Mouse (Mus musculus) retina, adult 2 months (tissue): ENCODE measurements at regions not wholly inside any gene's neighbourhood (a gene's known extent, or its start where the extent isn't known, plus 50 kb on each side); places are given as distances from the start of the nearest gene placed in this dataset.

Experiments used
- DNase-seq: peaks from one replicate; pipeline ENCODE4 v3.0.0-alpha.2; 2012; ENCODE audit warnings: low read depth, low spot score

- no peak for DNase-seq
Measured at GRCm38 (mm10) chr12:70672115-70672514, 153.2 kb upstream of the Frmd6 start.

DNA sequence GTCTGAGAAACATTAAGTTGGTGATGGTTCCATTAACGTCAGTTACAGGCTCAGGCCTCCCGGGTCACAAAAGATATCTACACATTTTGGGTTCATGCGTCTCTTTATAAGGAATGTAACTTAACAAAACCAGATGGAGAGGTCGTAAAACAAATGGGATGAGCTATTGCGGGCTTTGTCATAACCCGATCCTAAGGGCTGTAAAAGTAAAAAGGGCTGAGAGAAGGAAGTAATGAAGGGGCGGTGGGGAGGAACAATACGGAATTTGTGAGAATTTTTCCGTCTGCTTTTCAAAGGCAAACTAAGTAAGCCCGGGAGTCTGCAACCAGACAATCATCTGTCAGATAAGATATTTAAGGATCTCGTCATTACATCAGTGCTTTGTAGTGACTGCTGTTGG is 152.1 kb upstream of the Frmd6 start:
- DNase-seq = no peak

GRCm38 (mm10) chr12:70674144-70674543 is 151.2 kb upstream of the Frmd6 start:
- DNase-seq = no peak

GRCm38 (mm10) chr12:70675846-70676245 is 149.5 kb upstream of the Frmd6 start:
- DNase-seq = no peak

DNA sequence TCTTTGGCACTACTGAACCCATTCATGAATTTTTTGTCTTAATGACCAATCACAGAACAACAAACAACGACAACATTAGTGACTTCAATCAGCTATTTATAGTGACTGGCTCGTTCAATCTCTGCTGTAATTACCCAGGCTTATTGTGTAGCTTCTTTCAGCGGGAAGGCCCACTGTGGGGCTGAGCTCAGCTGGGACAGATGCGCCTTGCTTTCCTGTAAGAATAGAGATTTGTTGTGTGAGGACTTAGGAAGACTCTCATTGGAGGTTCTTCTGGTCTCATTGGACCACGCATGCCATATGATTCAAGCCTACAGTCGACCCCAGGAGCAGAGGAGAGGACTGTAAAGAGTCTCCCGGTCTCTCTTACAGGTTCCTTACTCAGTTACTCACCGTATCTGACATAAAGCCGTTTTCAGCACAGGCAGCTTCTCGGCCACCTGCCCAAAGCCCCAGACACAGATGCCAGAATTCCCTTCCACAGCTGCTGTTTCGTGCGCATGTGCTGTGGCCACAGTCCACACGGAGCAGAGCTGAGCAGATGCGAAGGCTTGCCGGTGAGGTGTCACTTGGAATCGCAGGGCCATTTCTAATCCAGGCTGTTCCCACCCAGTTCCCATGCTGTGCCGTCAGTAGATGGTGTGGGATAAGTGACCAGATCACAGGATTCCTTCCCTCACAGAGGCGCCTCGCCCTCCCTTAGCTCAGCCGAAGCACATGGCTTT is 145.5 kb upstream of the Frmd6 start:
- peak; percentile 23 for DNase-seq

DNA sequence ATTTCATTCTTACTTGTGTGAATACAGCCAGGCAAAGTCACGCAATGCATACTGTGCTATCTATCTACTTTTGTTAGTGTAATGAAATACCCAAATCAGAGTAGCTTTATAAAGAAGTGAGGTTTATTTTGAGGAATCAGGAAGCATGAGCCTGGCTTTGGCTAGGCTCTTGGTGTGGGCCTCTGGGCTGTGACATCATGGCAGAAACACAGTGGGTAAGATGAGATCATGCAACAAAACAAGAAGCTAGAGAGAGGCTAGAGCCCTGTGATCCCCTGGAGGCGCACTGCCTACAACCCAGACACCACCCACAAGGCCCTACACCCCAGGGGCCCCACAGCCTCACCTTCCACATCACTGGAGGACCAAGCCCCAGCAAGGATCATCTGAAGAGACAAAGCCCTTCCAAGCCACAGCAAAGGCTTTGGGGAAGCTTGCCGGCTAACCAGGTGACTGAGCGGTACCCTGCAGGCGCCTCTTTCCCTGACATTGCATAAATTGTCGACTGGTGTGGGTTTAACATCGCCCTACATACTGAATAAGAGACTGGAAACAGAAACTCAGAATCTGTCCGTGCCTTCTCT is 143.8 kb upstream of the Frmd6 start:
- no peak for DNase-seq

DNA sequence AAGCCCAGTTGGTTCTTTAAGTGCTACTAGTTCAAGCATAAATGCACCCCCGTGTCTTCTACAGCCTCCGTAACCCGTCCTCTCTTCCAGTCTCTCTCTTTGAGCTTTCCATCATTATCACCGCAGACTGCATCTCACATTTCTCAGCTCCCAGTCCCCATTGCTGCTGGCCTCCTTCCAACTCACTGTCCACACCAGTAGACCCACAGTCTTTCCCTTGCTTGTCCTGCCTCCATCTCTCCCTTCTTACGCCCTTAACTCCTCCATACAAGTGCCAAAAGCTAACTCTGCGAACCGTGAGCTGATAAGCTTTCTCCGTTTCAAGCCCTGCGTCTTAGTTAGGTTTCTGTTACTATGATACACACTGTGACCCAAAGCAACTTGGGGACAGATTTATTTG is 141.0 kb upstream of the Frmd6 start:
- DNase-seq = no peak

GRCm38 (mm10) chr12:70685432-70685831 is 139.9 kb upstream of the Frmd6 start:
- DNase-seq = no peak

GRCm38 (mm10) chr12:70686337-70686736 is 139.0 kb upstream of the Frmd6 start:
- DNase-seq = no peak

- DNase-seq = no peak
Measured at GRCm38 (mm10) chr12:70686971-70687370, 138.3 kb upstream of the Frmd6 start.

GRCm38 (mm10) chr12:70695162-70695561 is 130.2 kb upstream of the Frmd6 start:
- no peak for DNase-seq

DNA sequence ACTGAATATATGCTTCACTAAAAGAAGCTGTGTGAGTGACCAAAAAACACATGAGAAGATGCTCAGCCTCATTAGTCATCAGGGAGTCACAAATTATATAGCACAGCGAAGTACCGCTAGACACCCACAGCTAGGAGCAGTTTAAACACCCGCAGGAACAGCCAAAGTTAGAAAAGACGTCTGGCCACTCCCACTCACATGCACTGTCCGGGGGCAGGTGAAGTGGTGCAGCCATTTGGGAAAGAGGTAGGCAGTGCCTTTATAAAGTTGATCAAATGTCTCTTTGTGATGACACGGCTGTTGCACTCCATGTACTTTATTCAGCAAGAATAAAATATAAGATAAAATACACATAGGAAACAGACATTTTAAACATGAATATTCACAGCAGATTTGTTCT is 129.1 kb upstream of the Frmd6 start:
- no peak for DNase-seq

DNA sequence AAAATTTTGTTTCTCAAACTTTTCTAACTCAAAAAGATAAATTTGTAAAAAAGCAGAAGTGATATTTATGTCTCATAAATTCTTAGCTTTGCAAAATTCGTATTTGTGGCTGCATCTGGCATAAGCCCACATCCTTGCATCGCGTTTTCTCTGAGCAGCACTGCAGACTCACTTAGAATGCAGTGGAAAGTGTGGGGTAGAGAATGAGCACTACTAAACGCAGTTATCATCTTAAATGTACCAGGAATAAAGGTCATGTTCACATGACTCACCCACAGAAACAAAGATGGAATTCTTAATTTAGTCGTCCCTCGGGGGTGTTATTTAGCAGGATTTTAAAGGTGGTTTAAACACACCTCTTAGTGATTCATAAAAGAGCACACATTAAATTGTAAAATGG is 126.8 kb upstream of the Frmd6 start:
- DNase-seq = no peak

DNA sequence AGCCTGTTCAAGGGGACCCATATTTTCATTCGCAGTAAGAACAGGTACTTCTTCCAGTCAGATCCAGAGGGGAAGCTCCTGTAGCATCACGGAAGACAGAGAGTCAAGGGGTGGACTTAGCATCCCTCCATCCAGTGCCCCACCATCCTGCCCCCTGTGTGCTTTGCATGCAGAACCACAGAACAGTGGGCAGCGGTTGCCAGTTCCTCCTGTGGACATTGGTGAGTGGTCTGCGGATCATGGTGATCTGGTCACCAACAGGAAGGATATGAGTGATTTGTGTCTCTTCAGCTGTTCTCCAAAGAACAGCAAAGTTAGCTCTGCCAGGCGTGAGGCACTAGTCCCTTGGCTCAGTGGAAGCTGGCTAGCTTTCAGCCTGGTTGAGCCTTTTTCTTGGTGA is 122.8 kb upstream of the Frmd6 start:
- no peak for DNase-seq

DNA sequence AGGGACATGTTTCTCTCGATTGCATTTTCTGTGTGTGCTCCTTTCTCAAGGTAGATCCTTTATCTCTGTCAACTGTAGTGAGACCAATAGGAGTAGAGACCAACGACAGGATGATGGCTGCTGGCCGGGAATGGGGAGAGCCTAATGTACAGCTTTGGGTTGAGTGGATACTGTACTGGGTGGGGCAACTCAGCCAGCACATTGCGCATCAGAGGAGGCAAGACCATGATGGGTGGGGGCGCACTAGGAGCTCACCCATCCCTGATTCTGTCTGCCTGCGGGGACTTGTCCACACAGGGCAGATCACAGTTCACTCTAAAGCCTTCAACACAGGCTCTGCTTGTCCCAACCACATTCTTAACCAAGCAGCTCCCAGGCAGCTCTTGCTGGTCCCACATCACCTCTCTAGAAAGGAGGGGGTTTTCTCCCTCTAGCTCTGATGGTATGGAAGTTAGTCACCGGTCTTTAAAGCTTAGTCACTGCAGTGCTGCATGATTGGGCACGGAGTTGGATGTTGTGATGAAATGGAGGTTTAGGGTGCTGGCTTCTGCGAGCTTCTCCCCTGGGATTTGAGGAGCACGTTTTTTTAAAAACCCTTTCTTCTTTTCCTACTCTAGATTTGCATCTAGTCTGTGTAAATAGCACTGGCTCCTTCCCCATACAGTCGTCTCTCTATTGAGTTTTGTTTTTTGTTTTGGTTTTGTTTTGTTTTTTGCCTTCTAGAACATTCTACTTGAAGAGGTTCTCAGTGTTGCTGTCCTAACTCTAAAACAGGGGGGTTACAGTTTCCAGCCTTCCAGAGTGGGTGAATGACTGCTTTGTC is 118.3 kb upstream of the Frmd6 start:
- DNase-seq = no peak

DNA sequence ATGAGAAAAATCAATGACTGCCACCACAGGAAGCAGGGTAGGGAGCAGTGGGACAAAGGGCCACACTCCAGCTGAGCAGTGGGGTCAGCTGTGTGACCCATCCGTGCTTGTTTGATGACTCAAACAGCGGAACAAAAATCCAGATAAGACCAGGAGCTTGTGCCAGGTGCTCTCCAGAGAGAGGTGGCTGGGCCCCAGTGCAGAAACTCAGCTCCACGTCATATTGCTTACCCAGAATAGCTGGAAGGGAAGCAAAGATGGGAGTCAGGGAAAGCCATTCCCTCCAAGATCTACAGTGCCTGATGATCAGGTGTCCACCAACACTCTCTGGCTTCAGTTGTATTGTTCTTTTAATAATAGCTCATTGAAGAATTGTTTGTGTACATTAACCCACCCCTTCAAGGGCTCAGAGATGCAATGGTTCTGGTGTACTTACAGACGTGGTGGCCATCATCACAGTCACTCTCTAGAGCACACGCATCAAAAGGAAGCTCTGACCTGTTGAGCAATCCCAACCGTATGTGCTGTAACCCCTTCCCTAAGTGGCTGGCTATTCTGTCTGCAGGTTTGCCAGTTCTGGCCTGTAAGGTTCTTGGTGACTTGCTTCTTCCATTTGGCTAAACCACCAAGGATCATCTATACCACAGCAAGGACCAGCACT is 117.6 kb upstream of the Frmd6 start:
- no peak for DNase-seq

GRCm38 (mm10) chr12:70708290-70708668 is 117.0 kb upstream of the Frmd6 start:
- DNase-seq = no peak

GRCm38 (mm10) chr12:70710311-70710710 is 115.0 kb upstream of the Frmd6 start:
- DNase-seq = no peak

GRCm38 (mm10) chr12:70711030-70711429 is 114.3 kb upstream of the Frmd6 start:
- DNase-seq = no peak

- DNase-seq = no peak
Measured at GRCm38 (mm10) chr12:70712322-70713024, 112.8 kb upstream of the Frmd6 start.

DNA sequence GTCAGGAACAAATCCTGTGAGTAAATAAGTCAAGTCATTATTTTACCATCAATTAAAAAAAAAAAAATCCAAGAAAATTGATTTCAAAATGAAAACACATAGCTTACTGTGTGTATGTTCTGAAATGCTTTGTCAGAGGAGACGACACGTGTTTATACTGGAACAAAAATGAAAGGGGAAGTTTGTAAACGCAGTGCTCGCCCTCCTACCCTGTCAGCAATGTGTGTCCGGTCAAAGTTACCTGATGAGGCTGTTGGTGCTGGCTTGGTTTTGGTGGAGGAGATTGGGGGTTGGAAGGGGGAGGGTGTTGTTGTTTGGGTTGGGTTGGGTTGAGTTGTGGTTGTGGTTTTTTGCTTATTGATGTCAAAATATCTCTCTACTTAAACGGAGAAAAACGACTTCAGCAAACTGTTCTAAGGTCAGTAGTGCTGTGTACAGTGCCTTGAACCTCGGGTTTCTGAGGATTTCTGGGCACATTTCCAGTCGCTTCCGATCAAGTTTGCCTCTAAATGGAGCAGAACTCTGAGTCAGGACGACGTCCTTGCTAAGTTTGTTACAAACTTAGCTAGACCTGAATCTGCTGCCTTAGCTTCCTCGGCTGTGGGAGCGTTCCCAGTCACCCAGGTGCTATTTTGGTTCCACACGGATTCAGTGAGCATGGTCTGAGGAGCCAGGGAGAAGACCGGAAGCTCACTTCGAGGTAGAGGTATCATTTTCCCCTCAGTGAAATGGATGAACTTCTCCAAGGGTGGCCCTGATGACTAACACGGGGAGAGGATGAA is 111.6 kb upstream of the Frmd6 start:
- DNase-seq = no peak
